ENCODE assay signal across 21 mouse cellular contexts in the genomic region with DNA sequence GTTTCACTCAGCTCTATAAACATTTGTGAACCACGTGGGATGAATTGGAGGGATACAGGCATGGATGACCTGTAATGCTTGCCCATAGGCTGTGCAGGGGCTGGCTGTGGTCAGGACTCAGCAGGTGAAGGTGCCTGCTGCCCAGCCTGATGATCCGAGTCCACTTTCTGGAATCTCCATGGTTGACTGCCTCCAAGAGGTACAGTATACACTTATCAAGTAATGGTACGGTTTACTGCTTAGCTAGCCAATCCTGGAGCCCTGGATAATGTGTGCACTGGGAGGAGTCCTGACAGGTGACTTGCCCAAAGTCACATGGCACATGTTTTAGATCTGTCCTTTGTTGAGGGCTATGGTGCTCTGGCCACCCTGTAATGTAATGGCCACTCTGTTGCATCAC. TPM values are rescaled to one million over a fixed set of nuclear protein-coding genes. Genes with fewer than 3 reads are reported as not detected.
DNase-seq lines count a peak whose midpoint lies in the region; ATAC-seq and TF ChIP-seq lines count a peak whose summit lies in the region.
"Had no signal": no experiment of that assay in that cellular context is flagged by ENCODE, and none has a peak within 500 bp of the region (broad histone marks: within the 10 kb centered on the region; RNA-seq: fewer than 3 reads in every experiment).

No protein-coding gene starts in this region.

- H3K27ac ChIP-seq in kidney, postnatal 0 days, result peak overlapping the region; percentile 43; the same call in 1 of the 2 replicates
- no peak overlapping the region for H3K27ac ChIP-seq in heart, adult 2 months
- H3K27ac ChIP-seq: forebrain, embryonic 12.5 days; heart, embryonic 10.5 days; hindbrain, embryonic 12.5 days; hindbrain, postnatal 0 days had no signal

- ATAC-seq in kidney, postnatal 0 days (replicated peaks; ENCODE audit: low FRiP score, low read depth), result peak; percentile 71
- ATAC-seq: forebrain, embryonic 16.5 days; hindbrain, postnatal 0 days had no signal

- WGBS in kidney, postnatal 0 days, result 41% methylated on average over 3 of the region's 3 CpGs
- WGBS in heart, adult 2 months, result 80% methylated on average over 3 of the region's 3 CpGs

- H3K4me1 ChIP-seq in kidney, postnatal 0 days (replicated peaks; ENCODE audit: insufficient read depth, low read length), result no peaks in the 10 kb centered on the region; the same call in 1 of the 2 replicates
- no peaks in the 10 kb centered on the region for H3K4me1 ChIP-seq in heart, adult 2 months (ENCODE audit: control insufficient read depth, insufficient read depth, low read length)
- H3K4me1 ChIP-seq: forebrain, embryonic 12.5 days; heart, embryonic 10.5 days; hindbrain, embryonic 12.5 days had no signal

- H3K9me3 ChIP-seq in kidney, postnatal 0 days (replicated peaks; ENCODE audit: low read length), result no peaks in the 10 kb centered on the region
- H3K9me3 ChIP-seq: forebrain, embryonic 12.5 days; heart, embryonic 10.5 days; hindbrain, embryonic 12.5 days had no signal

- no peaks in the 10 kb centered on the region for H3K79me2 ChIP-seq in heart, adult 2 months (replicated peaks; ENCODE audit: control insufficient read depth, insufficient read depth, low read length)

- intact Hi-C loops in heart, adult 2 months (cut with DNase I), result no loop called here

- peak; percentile 78 for DNase-seq in kidney, adult 11 months
- DNase-seq in kidney, adult 9 months, result peak; percentile 77
- DNase-seq in kidney, postnatal 0 days (ENCODE audit: low spot score), result no peak
- DNase-seq in kidney, postnatal 36 days, result peak; percentile 55 to 80
- DNase-seq in heart, adult 2 months, result no peak
- DNase-seq in right cerebral cortex, postnatal 4 days, result no peak
- DNase-seq in embryo, embryonic 10.5 days (ENCODE audit: low spot score), result no peak
- DNase-seq: adrenal gland, postnatal 10 days; cerebellum, adult 11 months; cerebellum, adult 8-10 months; cerebellum, postnatal 25 days; gastrocnemius, postnatal 36 days; heart, postnatal 10 days; heart, postnatal 4 days had no signal

- TF ChIP-seq EP300 in heart, adult 2 months (IDR thresholded peaks at IDR 0.05; ENCODE audit: insufficient read depth, low read depth, low read length), result no peak

- no peaks in the 10 kb centered on the region for H3K36me3 ChIP-seq in kidney, postnatal 0 days (ENCODE audit: insufficient read depth, low read length)
- no peaks in the 10 kb centered on the region for H3K36me3 ChIP-seq in heart, adult 2 months (ENCODE audit: control insufficient read depth, insufficient read depth, low read length)
- H3K36me3 ChIP-seq: forebrain, embryonic 12.5 days; heart, embryonic 10.5 days; hindbrain, embryonic 12.5 days had no signal

- no peak for TF ChIP-seq CTCF in kidney, postnatal 0 days (IDR thresholded peaks at IDR 0.05; ENCODE audit: low read depth)
- no peak for TF ChIP-seq CTCF in heart, adult 2 months (IDR thresholded peaks at IDR 0.05)

- no peak overlapping the region for H3K4me2 ChIP-seq in kidney, postnatal 0 days (ENCODE audit: low read length)
- H3K4me2 ChIP-seq: forebrain, embryonic 12.5 days; hindbrain, embryonic 12.5 days had no signal

- no peak for TF ChIP-seq POLR2A in heart, adult 2 months (IDR thresholded peaks at IDR 0.05; ENCODE audit: insufficient read depth, low read depth, low read length)

- H3K4me3 ChIP-seq in kidney, postnatal 0 days (replicated peaks; ENCODE audit: low read depth, low read length), result no peak overlapping the region
- no peak overlapping the region for H3K4me3 ChIP-seq in heart, adult 2 months
- H3K4me3 ChIP-seq: erythroblast, embryonic 14.5 days; forebrain, embryonic 12.5 days; heart, embryonic 10.5 days; hindbrain, embryonic 12.5 days had no signal

- H3K27me3 ChIP-seq in kidney, postnatal 0 days (ENCODE audit: insufficient read depth, low read length), result no peaks in the 10 kb centered on the region
- H3K27me3 ChIP-seq in heart, adult 2 months (ENCODE audit: control insufficient read depth, insufficient read depth, low read length), result no peaks in the 10 kb centered on the region
- H3K27me3 ChIP-seq: forebrain, embryonic 12.5 days; hindbrain, embryonic 12.5 days had no signal

- H3K9ac ChIP-seq in kidney, postnatal 0 days (ENCODE audit: low read depth, low read length), result no peak overlapping the region
- H3K9ac ChIP-seq in heart, adult 2 months (ENCODE audit: low read depth, low read length), result no peak overlapping the region
- H3K9ac ChIP-seq: forebrain, embryonic 12.5 days; hindbrain, embryonic 12.5 days had no signal

RNA-seq across cellular contexts. Expression of a gene that starts 8.7 kb away (rescaled TPM):
- polyA plus RNA-seq in kidney, postnatal 0 days (2015; fragmentation: Nextera tagmentation; extraction: Ambion mirVana), result 16.2 and 16.4 TPM in 2 replicates
- 1 to 10 TPM; 3.3 to 4.0 TPM for total RNA-seq in heart, adult 2 months (2021)
- polyA plus RNA-seq in heart, adult 2 months (2012; rRNA removed), result 5.6 and 7.4 TPM in 2 replicates
- total RNA-seq: MEL had no signal
- polyA plus RNA-seq: erythroblast, embryonic 14.5 days had no signal

RNA-seq across cellular contexts. Expression of a gene that starts 17.7 kb away (rescaled TPM):
- 101 and 136 TPM in 2 replicates for polyA plus RNA-seq in kidney, postnatal 0 days (2015; fragmentation: Nextera tagmentation; extraction: Ambion mirVana)
- total RNA-seq in heart, adult 2 months (2021), result 1 to 10 TPM; 1.8 to 2.1 TPM
- polyA plus RNA-seq in heart, adult 2 months (2012; rRNA removed), result 0.82 and 1.7 TPM in 2 replicates

RNA-seq across cellular contexts. Expression of a gene that starts 39.3 kb away (rescaled TPM):
- polyA plus RNA-seq in kidney, postnatal 0 days (2015; fragmentation: Nextera tagmentation; extraction: Ambion mirVana), result 15.4 and 17.2 TPM in 2 replicates
- total RNA-seq in heart, adult 2 months (2021), result 10 to 100 TPM in 1 of 2 experiments, 1 to 10 TPM in 1; 7.8 to 13.5 TPM
- polyA plus RNA-seq in heart, adult 2 months (2012; rRNA removed), result 8.8 and 15.1 TPM in 2 replicates

Comparison
In these comparisons a context has a peak if more than half of its experiments do, and no peak if none do; other contexts are left out.
1. DNase-seq: peak in kidney, adult 11 months (single experiment), kidney, adult 9 months (single experiment) and kidney, postnatal 36 days (2 of 2); none in kidney, postnatal 0 days (single experiment), heart, adult 2 months (0 of 2), right cerebral cortex, postnatal 4 days (single experiment) and embryo, embryonic 10.5 days (single experiment).
2. RNA of a gene that starts 17.7 kb away (polyA plus RNA-seq): 101 to 136 TPM in kidney, postnatal 0 days; 0.82 to 1.7 TPM in heart, adult 2 months; every median in the first group is over 10 times any median in the second.